Mouse (Mus musculus): ENCODE measurements at regions not wholly inside any gene's neighbourhood (a gene's known extent, or its start where the extent isn't known, plus 50 kb on each side); places are given as distances from the start of the nearest gene placed in this dataset.

GRCm38 (mm10) chr14:66424141-66424540 is 415.1 kb upstream of the Gulo start:
- Histone ChIP-seq H3K27ac (ENCODE audit: low read depth, low read length) (no peak overlapping the region), H3K9ac (ENCODE audit: low read depth, low read length) (no peak overlapping the region), H3K4me3 (ENCODE audit: low read depth, low read length) (no peak overlapping the region), H3K27me3 (replicated peaks; ENCODE audit: control insufficient read depth, insufficient read depth, low read length) (no peaks in the 10 kb centered on the region), H3K4me1 (replicated peaks; ENCODE audit: control insufficient read depth, insufficient read depth, low read length) (no peaks in the 10 kb centered on the region), H3K36me3 (ENCODE audit: control insufficient read depth, insufficient read depth) (no peaks in the 10 kb centered on the region), H3K4me2 (replicated peaks; ENCODE audit: low read depth) (no peak overlapping the region), H3K9me3 (ENCODE audit: control insufficient read depth) (no peaks in the 10 kb centered on the region)
- no peak for ATAC-seq
- 21% methylated on average over 5 of the region's 5 CpGs for WGBS
- peak; percentile 33 for TF ChIP-seq CTCF (IDR thresholded peaks at IDR 0.05; ENCODE audit: low read depth)
